Mouse (Mus musculus): ENCODE results near the gene Psmd9. TPM values are rescaled to one million over a fixed set of nuclear protein-coding genes. Genes with fewer than 3 reads are reported as not detected.
"Not testable (repeated sequence)": the region's sequence is repeated elsewhere in the genome, so short reads cannot be mapped to it uniquely, and the experiment has no call there.

Gene Psmd9
- polyA plus RNA-seq, 1 experiment from 2014 or later: 13.6 TPM

DNA sequence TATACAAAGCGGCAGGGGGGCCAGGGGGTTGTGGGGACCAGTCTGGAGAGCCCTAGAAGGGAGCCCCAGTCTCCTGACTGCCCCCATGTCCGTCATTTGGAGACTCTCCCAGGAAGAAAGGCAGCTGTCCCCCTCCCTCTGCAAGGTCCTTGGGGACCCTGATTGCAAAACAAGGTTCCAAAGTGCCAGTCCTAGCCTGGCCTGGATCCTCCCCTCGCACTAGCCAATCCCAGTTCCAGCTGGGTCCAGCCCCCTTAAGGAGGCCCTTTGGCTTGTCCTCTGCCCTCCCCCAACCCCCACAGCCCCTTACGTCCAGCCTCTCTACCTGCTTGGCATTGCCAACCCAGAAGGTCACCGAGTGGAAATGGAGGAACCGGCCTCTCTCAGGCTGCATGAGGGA lies 12.3 kb downstream of the Psmd9 start:
- 89% methylated on average over 6 of the region's 6 CpGs for WGBS (ENCODE audit: missing documents)

DNA sequence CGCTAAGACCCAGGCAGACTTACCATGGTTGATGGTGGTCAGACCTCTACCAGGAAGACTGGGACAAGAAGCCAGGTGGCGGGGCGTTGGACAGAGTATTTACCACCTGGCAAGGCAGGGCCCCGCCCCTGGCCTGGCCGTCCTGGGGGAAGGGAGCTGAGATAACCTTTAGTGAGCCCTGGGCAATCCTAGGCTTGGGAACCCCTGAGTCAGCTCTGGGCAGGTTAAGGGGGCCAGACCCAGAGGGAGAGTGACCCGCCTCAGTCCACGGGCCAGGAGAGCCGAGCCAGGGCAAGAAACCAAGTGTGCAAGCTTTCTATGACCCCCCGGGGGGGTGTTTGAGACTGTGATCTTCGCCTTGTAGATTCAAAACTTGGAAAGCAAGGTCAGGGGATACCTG lies 13.4 kb downstream of the Psmd9 start, which contains the start of gene Hpd:
TSS of gene Hpd (minus strand) at position 77 of the 400 bp plus-strand sequence.
- no peak within 1 kb of the TSS for H3K27ac ChIP-seq
- no peak within 1 kb of the TSS for H3K4me3 ChIP-seq (ENCODE audit: inconsistent target)
- no peaks in the 10 kb centered on the region for H3K79me2 ChIP-seq (ENCODE audit: inconsistent target)
- H3K36me3 ChIP-seq (ENCODE audit: inconsistent target): no peaks in the 10 kb centered on the region
- 93% methylated on average over 10 of the region's 10 CpGs for WGBS (ENCODE audit: missing documents)

More for the DNA sequence above, 12.3 kb downstream of the Psmd9 start:
- no peak overlapping the region for H3K27ac ChIP-seq
- H3K36me3 ChIP-seq (ENCODE audit: inconsistent target): no peaks in the 10 kb centered on the region
- H3K4me3 ChIP-seq (ENCODE audit: inconsistent target): no peak overlapping the region
- no peaks in the 10 kb centered on the region for H3K79me2 ChIP-seq (ENCODE audit: inconsistent target)

DNA sequence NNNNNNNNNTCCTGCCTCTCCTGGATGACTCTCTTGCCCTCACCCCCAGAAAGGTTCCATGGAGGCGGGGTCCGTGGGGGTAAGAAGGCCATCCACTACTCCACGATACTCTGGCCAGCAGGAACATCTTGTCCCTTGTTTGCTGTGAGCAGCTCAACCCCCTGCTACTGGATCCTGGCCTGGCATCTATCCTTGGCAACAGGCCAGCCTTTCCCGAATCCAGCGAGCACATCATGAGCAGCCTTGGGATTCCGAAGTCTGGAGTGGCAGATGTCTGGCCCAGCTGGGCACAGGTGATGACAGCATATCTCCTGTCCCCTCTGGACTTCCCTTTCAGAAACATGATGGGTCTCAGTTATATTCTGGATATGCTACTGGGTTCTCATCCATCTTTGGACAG lies 16.8 kb downstream of the Psmd9 start:
- Histone ChIP-seq H3K27ac (no peak overlapping the region), H3K79me2 (ENCODE audit: inconsistent target) (no peaks in the 10 kb centered on the region), H3K36me3 (ENCODE audit: inconsistent target) (no peaks in the 10 kb centered on the region), H3K4me3 (ENCODE audit: inconsistent target) (no peak overlapping the region)
- WGBS (ENCODE audit: missing documents): 88% methylated on average over 6 of the region's 6 CpGs

GRCm38 (mm10) chr5:123187306-123187705 lies 18.1 kb downstream of the Psmd9 start:
- H3K4me3 ChIP-seq (ENCODE audit: inconsistent target): no peak overlapping the region
- 93% methylated on average over 3 of the region's 3 CpGs for WGBS (ENCODE audit: missing documents)
- H3K36me3 ChIP-seq (ENCODE audit: inconsistent target): no peaks in the 10 kb centered on the region
- no peaks in the 10 kb centered on the region for H3K79me2 ChIP-seq (ENCODE audit: inconsistent target)
- H3K27ac ChIP-seq: no peak overlapping the region

GRCm38 (mm10) chr5:123190912-123191311 lies 21.7 kb downstream of the Psmd9 start:
- H3K4me3 ChIP-seq (ENCODE audit: inconsistent target): no peak overlapping the region
- no peak overlapping the region for H3K27ac ChIP-seq
- 96% methylated on average over 3 of the region's 3 CpGs for WGBS (ENCODE audit: missing documents)
- H3K36me3 ChIP-seq (ENCODE audit: inconsistent target): no peaks in the 10 kb centered on the region
- no peaks in the 10 kb centered on the region for H3K79me2 ChIP-seq (ENCODE audit: inconsistent target)

GRCm38 (mm10) chr5:123191427-123191826 lies 22.2 kb downstream of the Psmd9 start:
- no peaks in the 10 kb centered on the region for H3K36me3 ChIP-seq (ENCODE audit: inconsistent target)
- H3K27ac ChIP-seq: no peak overlapping the region
- H3K79me2 ChIP-seq (ENCODE audit: inconsistent target): no peaks in the 10 kb centered on the region
- H3K4me3 ChIP-seq (ENCODE audit: inconsistent target): no peak overlapping the region
- 36% methylated on average over 6 of the region's 6 CpGs for WGBS (ENCODE audit: missing documents)

GRCm38 (mm10) chr5:123192606-123193150 lies 23.5 kb downstream of the Psmd9 start:
- WGBS (ENCODE audit: missing documents): 70% methylated on average over 9 of the region's 9 CpGs
- Histone ChIP-seq H3K79me2 (ENCODE audit: inconsistent target) (no peaks in the 10 kb centered on the region), H3K36me3 (ENCODE audit: inconsistent target) (no peaks in the 10 kb centered on the region), H3K4me3 (ENCODE audit: inconsistent target) (no peak overlapping the region), H3K27ac (no peak overlapping the region)

GRCm38 (mm10) chr5:123193436-123193835 lies 24.2 kb downstream of the Psmd9 start:
- Histone ChIP-seq H3K27ac (no peak overlapping the region), H3K79me2 (ENCODE audit: inconsistent target) (no peaks in the 10 kb centered on the region), H3K36me3 (ENCODE audit: inconsistent target) (no peaks in the 10 kb centered on the region), H3K4me3 (ENCODE audit: inconsistent target) (no peak overlapping the region)
- 93% methylated on average over 5 of the region's 5 CpGs for WGBS (ENCODE audit: missing documents)

- 91% methylated on average over 6 of the region's 6 CpGs for WGBS (ENCODE audit: missing documents)
- no peaks in the 10 kb centered on the region for H3K36me3 ChIP-seq (ENCODE audit: inconsistent target)
These were observed 25.6 kb downstream of the Psmd9 start for GRCm38 (mm10) chr5:123194856-123195255.

DNA sequence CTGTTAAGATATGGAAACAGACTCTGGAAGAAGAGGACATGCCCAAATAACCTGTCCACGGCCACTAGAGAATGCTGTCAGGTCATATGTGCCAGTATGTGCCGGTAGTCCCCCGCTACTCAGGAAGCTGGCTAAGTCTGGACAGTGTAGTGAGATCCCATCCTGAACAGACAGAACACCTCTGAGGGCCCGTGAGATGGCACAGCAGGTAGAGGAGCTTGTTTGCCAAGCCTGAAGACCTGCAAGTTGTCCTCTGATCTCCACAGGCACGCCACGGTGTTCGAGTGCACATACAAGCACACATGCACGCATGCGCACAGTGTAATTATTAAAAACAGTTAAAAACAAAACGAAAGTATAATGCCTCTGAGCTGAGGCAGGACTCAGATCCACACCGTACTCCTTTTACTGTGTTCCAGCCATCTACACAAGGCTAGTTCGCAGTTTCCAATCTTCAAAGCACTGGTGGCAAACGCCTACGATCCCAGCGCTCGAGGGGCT lies 26.3 kb downstream of the Psmd9 start:
- WGBS (ENCODE audit: missing documents): 90% methylated on average over 16 of the region's 16 CpGs
- no peaks in the 10 kb centered on the region for H3K79me2 ChIP-seq (ENCODE audit: inconsistent target)
- no peaks in the 10 kb centered on the region for H3K36me3 ChIP-seq (ENCODE audit: inconsistent target)
- H3K27ac ChIP-seq: no peak overlapping the region
- H3K4me3 ChIP-seq (ENCODE audit: inconsistent target): no peak overlapping the region

More at GRCm38 (mm10) chr5:123194856-123195255, 25.6 kb downstream of the Psmd9 start:
- no peak overlapping the region for H3K4me3 ChIP-seq (ENCODE audit: inconsistent target)
- H3K79me2 ChIP-seq (ENCODE audit: inconsistent target): no peaks in the 10 kb centered on the region
- H3K27ac ChIP-seq: no peak overlapping the region

DNA sequence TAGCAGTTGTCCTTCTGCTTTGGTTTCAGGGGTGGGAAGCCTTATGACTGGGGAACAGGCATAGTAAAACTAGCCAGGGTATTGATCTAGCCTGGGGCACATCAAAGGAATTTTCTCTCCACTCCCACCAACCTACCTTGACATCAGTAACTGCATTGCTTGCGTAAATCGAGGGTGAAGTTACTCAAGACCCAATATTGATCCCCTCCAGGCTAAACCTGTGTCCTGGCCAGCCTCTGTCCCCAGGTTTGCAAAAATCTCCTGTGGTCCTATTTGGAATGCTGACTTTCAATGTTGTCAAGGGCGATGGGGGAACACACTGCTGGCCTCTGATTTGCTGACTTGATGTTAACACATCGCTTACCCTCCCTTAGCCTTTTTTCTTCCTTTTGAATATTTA lies 27.5 kb downstream of the Psmd9 start:
- Histone ChIP-seq H3K36me3 (ENCODE audit: inconsistent target) (no peaks in the 10 kb centered on the region), H3K79me2 (ENCODE audit: inconsistent target) (no peaks in the 10 kb centered on the region), H3K4me3 (ENCODE audit: inconsistent target) (no peak overlapping the region), H3K27ac (no peak overlapping the region)
- WGBS (ENCODE audit: missing documents): 84% methylated on average over 4 of the region's 4 CpGs

DNA sequence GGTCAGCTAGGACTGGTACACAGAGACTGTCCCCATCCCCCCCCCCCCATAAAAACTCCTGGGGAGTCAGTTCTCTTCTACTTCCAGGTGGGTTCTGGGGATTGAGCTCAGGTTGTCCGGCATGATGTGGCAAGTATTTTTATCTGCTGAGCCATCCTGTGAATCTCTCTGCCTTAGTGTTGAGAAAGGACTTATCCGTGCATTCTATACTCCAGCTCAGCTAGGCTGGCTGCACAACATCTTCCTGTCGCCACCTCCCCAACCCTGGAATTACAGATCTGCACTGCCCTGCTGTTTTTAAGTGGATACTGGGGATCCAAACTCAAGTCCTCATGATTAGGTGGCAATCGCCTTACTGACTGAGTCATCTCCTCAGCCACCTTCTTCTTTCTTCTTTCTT lies 29.3 kb downstream of the Psmd9 start:
- 88% methylated on average over 4 of the region's 4 CpGs for WGBS (ENCODE audit: missing documents)

GRCm38 (mm10) chr5:123200816-123201522 lies 31.8 kb downstream of the Psmd9 start:
- H3K36me3 ChIP-seq (ENCODE audit: inconsistent target); H3K27ac ChIP-seq: not testable (repeated sequence)
- WGBS (ENCODE audit: missing documents): 85% methylated on average over 4 of the region's 7 CpGs

More for the DNA sequence above, 29.3 kb downstream of the Psmd9 start:
- no peak overlapping the region for H3K27ac ChIP-seq
- no peaks in the 10 kb centered on the region for H3K79me2 ChIP-seq (ENCODE audit: inconsistent target)
- no peak overlapping the region for H3K4me3 ChIP-seq (ENCODE audit: inconsistent target)
- H3K36me3 ChIP-seq (ENCODE audit: inconsistent target): no peaks in the 10 kb centered on the region

DNA sequence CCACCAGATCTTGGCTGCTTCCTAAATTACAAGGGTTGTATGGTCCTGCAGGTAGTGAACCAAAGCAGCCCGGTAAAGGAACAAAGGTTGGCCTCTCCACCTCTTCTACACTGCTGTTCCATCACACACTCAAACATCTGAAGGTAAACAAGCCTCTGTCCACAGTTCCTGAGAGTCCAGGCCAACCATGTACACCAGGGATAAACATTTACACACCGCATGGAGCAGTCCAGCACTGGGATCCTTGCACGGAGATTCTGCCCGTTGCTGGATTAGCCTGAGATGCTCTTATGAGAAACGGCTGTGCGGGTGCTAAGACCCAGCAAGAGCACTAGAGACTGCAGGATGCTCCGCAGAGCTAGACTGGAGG lies 32.3 kb downstream of the Psmd9 start:
- 93% methylated on average over 7 of the region's 7 CpGs for WGBS (ENCODE audit: missing documents)

More at GRCm38 (mm10) chr5:123200816-123201522, 31.8 kb downstream of the Psmd9 start:
- H3K79me2 ChIP-seq (ENCODE audit: inconsistent target); H3K4me3 ChIP-seq (ENCODE audit: inconsistent target): not testable (repeated sequence)

DNA sequence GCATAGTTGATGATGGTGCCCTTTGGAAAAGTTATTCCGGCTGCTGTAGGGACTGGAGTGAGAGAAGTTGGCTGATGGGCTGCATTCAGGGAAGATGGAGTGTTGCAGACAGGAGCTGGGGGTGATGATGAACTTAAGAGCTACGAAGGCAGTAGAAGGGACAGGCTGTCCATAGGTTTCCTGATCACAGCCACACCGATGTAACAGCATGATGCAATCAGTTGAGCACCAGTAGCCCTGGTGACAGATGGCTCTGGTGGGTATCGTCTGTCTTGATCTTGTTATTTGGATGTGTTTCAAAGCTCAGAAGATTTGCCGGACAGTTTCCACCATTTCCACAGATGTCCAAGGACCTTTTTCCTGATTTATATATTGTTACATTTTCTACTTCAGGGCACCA lies 32.8 kb downstream of the Psmd9 start:
- no peaks in the 10 kb centered on the region for H3K79me2 ChIP-seq (ENCODE audit: inconsistent target)
- H3K27ac ChIP-seq: no peak overlapping the region
- WGBS (ENCODE audit: missing documents): 75% methylated on average over 5 of the region's 5 CpGs
- H3K36me3 ChIP-seq (ENCODE audit: inconsistent target): no peaks in the 10 kb centered on the region
- H3K4me3 ChIP-seq (ENCODE audit: inconsistent target): no peak overlapping the region

More for the DNA sequence above, 32.3 kb downstream of the Psmd9 start:
- no peaks in the 10 kb centered on the region for H3K36me3 ChIP-seq (ENCODE audit: inconsistent target)
- no peak overlapping the region for H3K27ac ChIP-seq
- no peaks in the 10 kb centered on the region for H3K79me2 ChIP-seq (ENCODE audit: inconsistent target)
- no peak overlapping the region for H3K4me3 ChIP-seq (ENCODE audit: inconsistent target)
